Comparison of ENCODE assay signal across 19 mouse cellular contexts in genomic region chr19:56253271-56253670, GRCm38 (mm10). TPM values are rescaled to one million over a fixed set of nuclear protein-coding genes. Genes with fewer than 3 reads are reported as not detected.
DNase-seq lines count a peak whose midpoint lies in the region; ATAC-seq and TF ChIP-seq lines count a peak whose summit lies in the region.
"Had no signal": no experiment of that assay in that cellular context is flagged by ENCODE, and none has a peak within 500 bp of the region (broad histone marks: within the 10 kb centered on the region; RNA-seq: fewer than 3 reads in every experiment).

No protein-coding gene starts in this region.

- TF ChIP-seq POLR2A in lung, adult 2 months (IDR thresholded peaks at IDR 0.05; ENCODE audit: borderline replicate concordance, extremely low read depth, low read depth, low read length) = no peak

- H3K9me3 ChIP-seq in heart, embryonic 12.5 days (replicated peaks) = no peaks in the 10 kb centered on the region
- H3K9me3 ChIP-seq in intestine, embryonic 16.5 days (ENCODE audit: control insufficient read depth, low read length) = no peaks in the 10 kb centered on the region
- H3K9me3 ChIP-seq in stomach, embryonic 15.5 days = no peaks in the 10 kb centered on the region
- H3K9me3 ChIP-seq in hindbrain, embryonic 16.5 days (ENCODE audit: control insufficient read depth, low read length) = no peaks in the 10 kb centered on the region
- H3K9me3 ChIP-seq: embryonic facial prominence, embryonic 12.5 days; forebrain, embryonic 15.5 days; G1E; hindbrain, embryonic 10.5 days; limb, embryonic 12.5 days; midbrain, embryonic 15.5 days had no signal

- H3K27me3 ChIP-seq in heart, embryonic 12.5 days (replicated peaks) = peaks cover 10% of the 10 kb centered on the region
- H3K27me3 ChIP-seq in intestine, embryonic 16.5 days (replicated peaks; ENCODE audit: control insufficient read depth, insufficient read depth, low read length) = no peaks in the 10 kb centered on the region
- H3K27me3 ChIP-seq in stomach, embryonic 15.5 days (replicated peaks) = no peaks in the 10 kb centered on the region
- peaks cover 5% of the 10 kb centered on the region for H3K27me3 ChIP-seq in hindbrain, embryonic 16.5 days (replicated peaks; ENCODE audit: control insufficient read depth, insufficient read depth, low read length)
- H3K27me3 ChIP-seq: forebrain, embryonic 15.5 days; midbrain, embryonic 15.5 days had no signal

- ATAC-seq in heart, embryonic 12.5 days (ENCODE audit: insufficient number of reproducible peaks, low FRiP score) = no peak
- 0 out of 2 replicates have a peak, but pooled peaks have one; percentile 31 for ATAC-seq in intestine, embryonic 16.5 days
- ATAC-seq in stomach, embryonic 15.5 days (ENCODE audit: insufficient read depth, low FRiP score, low read depth) = no peak
- no peak for ATAC-seq in hindbrain, embryonic 16.5 days
- ATAC-seq: forebrain, embryonic 15.5 days; midbrain, embryonic 15.5 days had no signal

- H3K4me3 ChIP-seq in heart, embryonic 12.5 days = no peak overlapping the region
- H3K4me3 ChIP-seq in lung, adult 2 months (replicated peaks; ENCODE audit: extremely low read depth, low read depth, low read length) = peak overlapping the region; percentile 45
- H3K4me3 ChIP-seq in intestine, embryonic 16.5 days (ENCODE audit: low read length) = no peak overlapping the region
- no peak overlapping the region for H3K4me3 ChIP-seq in stomach, embryonic 15.5 days (replicated peaks)
- H3K4me3 ChIP-seq in hindbrain, embryonic 16.5 days (ENCODE audit: low read length) = no peak overlapping the region
- H3K4me3 ChIP-seq: embryonic facial prominence, embryonic 12.5 days; forebrain, embryonic 15.5 days; hindbrain, embryonic 10.5 days; limb, embryonic 12.5 days; midbrain, embryonic 15.5 days had no signal

- H3K4me2 ChIP-seq in heart, embryonic 12.5 days = no peak overlapping the region
- no peak overlapping the region for H3K4me2 ChIP-seq in intestine, embryonic 16.5 days (ENCODE audit: low read depth, low read length)
- H3K4me2 ChIP-seq in stomach, embryonic 15.5 days = peak overlapping the region; percentile 27; the same call in 1 of the 2 replicates
- H3K4me2 ChIP-seq in hindbrain, embryonic 16.5 days (ENCODE audit: low read length) = no peak overlapping the region
- H3K4me2 ChIP-seq: embryonic facial prominence, embryonic 12.5 days; forebrain, embryonic 15.5 days; limb, embryonic 12.5 days; midbrain, embryonic 15.5 days had no signal

- H3K27ac ChIP-seq in heart, embryonic 12.5 days (ENCODE audit: poor library complexity, severe bottlenecking) = no peak overlapping the region
- H3K27ac ChIP-seq in intestine, embryonic 16.5 days (ENCODE audit: low read length) = peak overlapping the region; percentile 60
- peak overlapping the region; percentile 75 for H3K27ac ChIP-seq in stomach, embryonic 15.5 days
- H3K27ac ChIP-seq in hindbrain, embryonic 16.5 days (ENCODE audit: low read depth, low read length) = no peak overlapping the region
- H3K27ac ChIP-seq: embryonic facial prominence, embryonic 12.5 days; forebrain, embryonic 15.5 days; hindbrain, embryonic 10.5 days; limb, embryonic 12.5 days; midbrain, embryonic 15.5 days had no signal

- H3K36me3 ChIP-seq in heart, embryonic 12.5 days = no peaks in the 10 kb centered on the region
- no peaks in the 10 kb centered on the region for H3K36me3 ChIP-seq in intestine, embryonic 16.5 days (ENCODE audit: control insufficient read depth, insufficient read depth, low read length)
- no peaks in the 10 kb centered on the region for H3K36me3 ChIP-seq in stomach, embryonic 15.5 days
- no peaks in the 10 kb centered on the region for H3K36me3 ChIP-seq in hindbrain, embryonic 16.5 days (ENCODE audit: control insufficient read depth, insufficient read depth, low read length)
- H3K36me3 ChIP-seq: embryonic facial prominence, embryonic 12.5 days; forebrain, embryonic 15.5 days; G1E; hindbrain, embryonic 10.5 days; limb, embryonic 12.5 days; midbrain, embryonic 15.5 days had no signal

- H3K4me1 ChIP-seq in heart, embryonic 12.5 days (replicated peaks) = no peaks in the 10 kb centered on the region
- H3K4me1 ChIP-seq in lung, adult 2 months (ENCODE audit: control insufficient read depth, insufficient read depth, low read length) = no peaks in the 10 kb centered on the region
- H3K4me1 ChIP-seq in intestine, embryonic 16.5 days (ENCODE audit: control insufficient read depth, insufficient read depth, low read length) = no peaks in the 10 kb centered on the region
- H3K4me1 ChIP-seq in stomach, embryonic 15.5 days = peaks cover 11% of the 10 kb centered on the region; the same call in 1 of the 2 replicates
- no peaks in the 10 kb centered on the region for H3K4me1 ChIP-seq in hindbrain, embryonic 16.5 days (ENCODE audit: control insufficient read depth, insufficient read depth, low read depth, low read length)
- H3K4me1 ChIP-seq: forebrain, embryonic 15.5 days; midbrain, embryonic 15.5 days had no signal

- WGBS in heart, embryonic 12.5 days = 77% methylated on average over 10 of the region's 10 CpGs
- WGBS in lung, adult 2 months = 51% methylated on average over 10 of the region's 10 CpGs
- 50% methylated on average over 10 of the region's 10 CpGs for WGBS in intestine, embryonic 16.5 days
- WGBS in stomach, embryonic 15.5 days = 53% methylated on average over 10 of the region's 10 CpGs
- WGBS in hindbrain, embryonic 16.5 days = 70% methylated on average over 10 of the region's 10 CpGs

- no peak for TF ChIP-seq CTCF in lung, adult 2 months (IDR thresholded peaks at IDR 0.05; ENCODE audit: insufficient read depth, low read length)

- no peak overlapping the region for H3K9ac ChIP-seq in heart, embryonic 12.5 days
- no peak overlapping the region for H3K9ac ChIP-seq in intestine, embryonic 16.5 days (ENCODE audit: low read depth, low read length)
- no peak overlapping the region for H3K9ac ChIP-seq in stomach, embryonic 15.5 days
- H3K9ac ChIP-seq in hindbrain, embryonic 16.5 days (ENCODE audit: low read depth, low read length) = no peak overlapping the region
- H3K9ac ChIP-seq: embryonic facial prominence, embryonic 12.5 days; forebrain, embryonic 15.5 days; limb, embryonic 12.5 days; midbrain, embryonic 15.5 days had no signal

- DNase-seq in heart, adult 11 months = peak; percentile 95
- no peak for DNase-seq in lung, adult 2 months
- DNase-seq in lung, postnatal 25 days (ENCODE audit: low spot score) = no peak
- no peak for DNase-seq in urinary bladder, adult 2 months (ENCODE audit: low spot score)
- DNase-seq: B cell, adult 2 months; cerebellum, postnatal 25 days; gastrocnemius, postnatal 10 days; thymus, postnatal 36 days had no signal

RNA-seq across cellular contexts. Expression of gene Habp2, which starts 33.7 kb away (rescaled TPM):
- 1.1 and 1.9 TPM in 2 replicates for polyA plus RNA-seq in heart, embryonic 12.5 days (2016; fragmentation: Nextera tagmentation; extraction: Ambion mirVana)
- polyA plus RNA-seq in lung, adult 2 months (2012; rRNA removed) = not detected in 2 replicates
- 10.1 and 12.7 TPM in 2 replicates for polyA plus RNA-seq in intestine, embryonic 16.5 days (2015; fragmentation: Nextera tagmentation; extraction: Ambion mirVana)
- polyA plus RNA-seq in stomach, embryonic 15.5 days (2015; fragmentation: Nextera tagmentation; extraction: Ambion mirVana) = 36.4 and 52.0 TPM in 2 replicates
- 0.07 TPM in 1 of 2 replicates, not detected in the other for polyA plus RNA-seq in hindbrain, embryonic 16.5 days (2015; fragmentation: Nextera tagmentation; extraction: Ambion mirVana)
- polyA plus RNA-seq in urinary bladder, adult 2 months (2012; rRNA removed) = 0.10 TPM in 1 of 2 replicates, not detected in the other
- polyA plus RNA-seq: embryonic facial prominence, embryonic 12.5 days; forebrain, embryonic 15.5 days; G1E; hindbrain, embryonic 10.5 days; limb, embryonic 12.5 days; neural tube, embryonic 11.5 days had no signal

Comparison
In these comparisons a context has a peak if more than half of its experiments do, and no peak if none do; other contexts are left out.
1. H3K27ac ChIP-seq: peak in intestine, embryonic 16.5 days (single experiment) and stomach, embryonic 15.5 days (single experiment); none in heart, embryonic 12.5 days (single experiment) and hindbrain, embryonic 16.5 days (single experiment).